Mouse (Mus musculus): Measurements from ENCODE around the gene Sh3bp2. TPM values are rescaled to one million over a fixed set of nuclear protein-coding genes. Genes with fewer than 3 reads are reported as not detected.

The Sh3bp2 gene
- total RNA-seq, 4 experiments from 2014 or later, result 3.8 to 13.5 (median 8.5) TPM

DNA sequence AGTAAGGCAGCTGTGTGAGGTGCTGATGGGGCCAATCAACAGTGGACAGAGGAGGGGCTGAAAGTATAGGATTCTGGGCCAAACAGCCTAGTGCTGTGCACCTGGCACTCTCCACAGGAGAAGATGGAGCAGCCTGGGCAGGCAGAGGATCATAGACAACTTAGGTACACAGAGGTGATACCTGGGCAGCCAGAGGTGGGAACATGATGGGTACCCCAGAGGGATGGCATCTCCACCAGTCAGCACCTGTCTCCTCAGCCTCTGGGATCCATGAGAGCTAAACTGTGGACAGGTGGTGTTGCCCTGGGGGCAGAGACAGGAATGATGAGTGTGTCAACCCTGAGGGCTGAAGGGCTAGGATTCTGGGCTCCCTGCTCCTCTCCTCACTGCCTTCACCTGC is 1.1 kb upstream of the Sh3bp2 start:
- no peak for DNase-seq (ENCODE audit: low spot score in 2 of 2)

DNA sequence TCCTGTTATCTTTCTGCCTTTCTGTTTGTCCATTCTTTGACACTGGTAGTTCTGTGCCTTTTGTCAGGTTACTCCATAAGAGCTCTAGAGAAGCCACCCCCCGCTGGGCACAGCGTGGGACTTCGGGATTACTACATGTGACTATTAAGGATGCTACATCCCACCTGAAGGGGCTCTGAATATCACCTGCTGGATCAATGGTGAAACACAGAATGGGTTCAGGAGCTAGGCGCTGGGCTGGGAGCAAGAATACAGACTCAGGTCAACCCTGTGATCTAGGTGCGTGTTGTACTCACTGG is 788 bp downstream of the Sh3bp2 start:
- no peak for DNase-seq (ENCODE audit: low spot score in 2 of 2)

DNA sequence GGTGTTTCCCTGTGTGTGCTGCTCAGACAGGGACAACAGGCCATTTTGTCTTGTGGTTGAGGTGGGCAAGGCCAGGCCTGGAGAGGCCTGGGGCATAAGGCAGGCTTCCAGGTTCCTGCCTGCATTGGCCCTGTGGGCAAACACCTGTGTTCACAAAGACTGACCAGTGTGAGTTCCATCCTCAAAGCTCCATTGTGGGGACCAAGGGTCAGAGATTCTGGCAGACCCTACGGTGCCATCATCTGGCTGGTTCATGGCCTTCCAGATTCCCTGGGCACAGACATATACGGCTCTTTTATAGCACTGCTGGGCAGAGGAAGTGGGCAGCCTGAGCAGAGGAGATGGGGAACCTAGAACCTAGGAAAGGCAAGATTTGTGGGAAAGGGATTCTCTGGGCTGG is 1.7 kb downstream of the Sh3bp2 start:
- no peak for DNase-seq (ENCODE audit: low spot score in 2 of 2)

DNA sequence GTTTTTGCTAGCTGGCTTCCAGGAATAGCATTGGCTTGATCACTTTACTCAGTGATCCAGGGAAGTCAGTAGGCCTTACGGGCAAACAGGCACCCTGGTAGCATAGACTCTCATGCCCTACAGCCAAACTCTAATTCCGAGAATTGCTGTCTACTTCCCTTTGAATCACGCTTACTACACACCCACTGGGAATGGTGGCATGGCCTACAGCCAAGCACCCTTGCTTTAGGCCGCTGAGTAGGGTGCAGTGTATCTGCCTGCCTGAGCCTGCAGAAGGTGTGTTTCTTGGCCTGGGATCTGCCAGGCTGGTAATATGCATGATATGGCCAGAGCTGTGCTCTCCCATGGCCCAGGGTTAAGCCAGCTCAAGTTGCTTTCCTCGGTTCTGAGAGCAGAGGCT is 3.1 kb downstream of the Sh3bp2 start:
- DNase-seq (ENCODE audit: low spot score in 2 of 2), result no peak

- no peak for DNase-seq (ENCODE audit: low spot score in 2 of 2)
These were observed 4.5 kb downstream of the Sh3bp2 start for GRCm38 (mm10) chr5:34530116-34530515.

DNA sequence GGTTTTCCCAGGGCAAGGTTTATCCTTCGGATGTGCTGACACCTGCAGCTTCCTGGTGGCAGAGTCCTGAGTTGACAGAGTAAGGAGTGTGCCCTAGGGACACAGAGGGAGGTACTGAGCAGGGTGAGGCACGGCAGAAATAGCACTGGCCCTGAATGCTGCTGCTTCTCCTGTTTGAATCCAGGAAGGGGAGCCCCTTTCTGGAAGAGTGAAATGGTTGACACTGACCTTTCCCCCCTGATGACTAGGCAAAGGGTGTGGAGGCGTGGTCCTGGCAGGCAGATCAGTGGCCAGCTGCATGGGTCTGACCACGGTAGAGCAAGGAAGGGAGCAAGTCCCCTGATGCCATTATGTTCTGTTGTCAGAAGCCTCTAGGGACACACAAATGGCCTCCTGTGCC is 5.0 kb downstream of the Sh3bp2 start:
- DNase-seq (ENCODE audit: low spot score in 2 of 2), result no peak

DNA sequence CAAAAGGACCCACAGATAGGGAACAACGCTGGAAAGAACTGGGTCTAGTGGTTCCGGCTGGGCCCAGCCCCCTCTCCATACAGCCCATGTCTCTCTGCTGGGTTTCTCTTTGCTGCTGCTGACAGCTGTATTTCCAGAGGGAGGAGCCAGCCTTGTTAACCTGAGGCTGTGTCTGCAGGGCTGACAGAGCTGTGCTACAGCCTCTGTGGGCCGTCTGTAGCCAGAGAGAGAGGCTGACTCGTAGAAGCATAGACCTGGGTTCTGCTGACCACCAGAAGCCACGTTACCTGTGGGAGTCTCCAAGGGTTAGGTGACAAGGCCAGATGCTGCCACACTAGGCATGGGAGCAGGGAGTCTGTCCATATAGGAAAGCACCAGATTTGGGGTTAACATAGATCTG is 7.4 kb downstream of the Sh3bp2 start:
- DNase-seq (ENCODE audit: low spot score in 2 of 2), result no peak

DNA sequence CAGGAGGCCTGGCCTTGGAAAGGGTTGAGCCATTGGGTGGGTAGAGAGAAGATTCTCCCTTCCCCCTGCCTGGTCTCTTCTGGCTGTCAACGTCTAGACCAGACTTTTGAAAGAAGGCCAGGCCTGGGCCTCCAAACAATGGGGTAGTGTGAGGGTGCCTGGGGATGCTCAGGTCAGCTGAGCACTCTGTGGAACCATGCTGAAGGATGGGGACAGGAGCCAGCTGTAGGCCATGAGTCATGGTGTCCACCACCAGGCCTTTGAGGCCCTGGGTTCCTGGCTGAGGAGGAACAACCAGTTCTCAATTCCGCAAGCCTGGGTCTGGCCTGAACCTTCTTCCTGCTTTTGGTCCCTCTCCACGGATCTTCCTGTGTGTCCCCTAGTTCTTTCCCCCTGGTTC is 8.2 kb downstream of the Sh3bp2 start:
- peak; percentile 45 to 58 for DNase-seq (ENCODE audit: low spot score in 2 of 2)

- DNase-seq (ENCODE audit: low spot score in 2 of 2), result no peak
These were observed 9.3 kb downstream of the Sh3bp2 start for GRCm38 (mm10) chr5:34534776-34535581.

- no peak for DNase-seq (ENCODE audit: low spot score in 2 of 2)
These were observed 10.2 kb downstream of the Sh3bp2 start for GRCm38 (mm10) chr5:34535831-34536230.

GRCm38 (mm10) chr5:34538079-34538478 is 12.4 kb downstream of the Sh3bp2 start:
- no peak for DNase-seq (ENCODE audit: low spot score in 2 of 2)

DNA sequence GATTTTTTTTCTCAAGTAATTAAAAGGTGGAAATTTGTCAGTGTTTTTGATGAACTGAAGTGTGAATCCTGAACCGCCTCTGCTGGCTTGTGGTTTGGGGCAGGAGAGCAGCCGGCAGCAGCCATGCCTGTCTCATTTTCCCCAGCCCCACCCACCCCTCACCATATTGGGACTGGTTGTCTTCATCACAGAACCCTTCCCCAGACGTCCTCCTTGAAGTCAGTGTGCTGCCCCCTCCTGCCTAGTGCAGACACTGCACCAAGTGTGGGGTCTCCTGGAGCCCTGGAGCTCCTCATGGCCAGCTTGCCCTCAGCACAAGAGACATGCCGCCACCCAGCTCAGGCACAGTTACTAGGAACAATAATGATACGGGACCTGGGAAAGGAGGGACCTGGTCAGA is 12.9 kb downstream of the Sh3bp2 start:
- no peak for DNase-seq (ENCODE audit: low spot score in 2 of 2)

- DNase-seq (ENCODE audit: low spot score in 2 of 2), result no peak
These were observed 13.5 kb downstream of the Sh3bp2 start for GRCm38 (mm10) chr5:34539121-34539520.

GRCm38 (mm10) chr5:34542166-34542565 is 16.5 kb downstream of the Sh3bp2 start:
- DNase-seq (ENCODE audit: low spot score in 2 of 2), result no peak

DNA sequence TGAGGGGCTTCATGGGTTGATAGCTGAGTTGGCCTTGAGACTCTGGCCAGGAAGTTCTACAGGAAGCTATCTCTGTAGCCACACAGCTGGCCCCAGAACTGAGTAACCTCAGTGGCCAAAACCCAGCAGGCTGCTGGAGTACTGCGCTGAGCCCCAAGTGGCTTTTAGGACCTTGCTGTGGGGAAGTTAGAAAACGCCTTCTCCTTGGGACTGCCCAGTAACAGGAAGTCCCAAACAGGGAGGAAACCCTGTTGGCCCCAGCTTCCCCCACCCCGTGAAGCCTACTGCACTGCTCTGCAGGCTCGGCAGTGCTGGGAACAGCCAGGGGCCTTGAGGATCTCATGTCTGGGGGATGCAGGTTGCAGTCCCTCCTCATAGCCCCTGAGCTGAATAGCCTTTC is 17.5 kb downstream of the Sh3bp2 start:
- no peak for DNase-seq (ENCODE audit: low spot score in 2 of 2)

GRCm38 (mm10) chr5:34547410-34547809 is 21.8 kb downstream of the Sh3bp2 start:
- no peak for DNase-seq (ENCODE audit: low spot score in 2 of 2)

- no peak for DNase-seq (ENCODE audit: low spot score in 2 of 2)
These were observed 23.5 kb downstream of the Sh3bp2 start for GRCm38 (mm10) chr5:34549135-34549482.

DNA sequence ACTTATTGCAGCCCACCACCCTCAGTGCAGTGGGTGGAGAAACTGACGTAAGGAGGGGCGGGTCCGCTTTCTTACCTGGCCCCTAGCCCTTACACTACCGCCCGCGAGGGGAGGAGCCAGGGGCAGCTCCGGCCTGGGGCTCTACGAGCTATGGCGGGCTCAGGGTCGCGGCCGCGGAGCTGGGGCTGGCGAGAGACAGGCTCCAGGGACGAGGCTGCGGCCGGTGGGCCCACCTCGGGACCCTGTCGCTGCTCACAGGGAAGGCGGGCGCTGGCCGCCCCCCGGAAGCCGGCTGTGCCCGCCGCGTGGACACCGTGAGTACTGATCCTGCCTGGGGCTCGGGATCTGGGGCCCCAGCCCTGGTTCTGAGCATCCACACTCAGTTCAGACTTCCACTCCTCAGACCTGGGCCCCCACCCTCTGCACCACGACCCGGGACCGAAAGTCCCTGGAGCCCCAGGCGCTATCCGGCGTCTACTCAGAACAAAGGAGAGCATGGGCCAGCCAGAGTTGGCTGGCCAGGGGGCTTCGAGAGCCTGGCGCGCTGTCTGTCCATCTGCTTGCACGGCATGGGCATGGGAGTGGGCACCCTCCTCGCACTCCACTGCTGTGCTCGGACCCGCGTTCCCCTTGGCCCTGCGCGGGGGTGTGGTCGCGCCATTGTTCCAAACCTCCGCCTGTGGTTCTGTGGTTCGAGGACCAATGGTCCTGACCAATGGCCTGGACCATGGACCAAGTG is 24.0 kb downstream of the Sh3bp2 start:
- DNase-seq (ENCODE audit: low spot score in 2 of 2), result no peak

- no peak for DNase-seq (ENCODE audit: low spot score in 2 of 2)
These were observed 24.6 kb downstream of the Sh3bp2 start for GRCm38 (mm10) chr5:34550251-34550650.

DNA sequence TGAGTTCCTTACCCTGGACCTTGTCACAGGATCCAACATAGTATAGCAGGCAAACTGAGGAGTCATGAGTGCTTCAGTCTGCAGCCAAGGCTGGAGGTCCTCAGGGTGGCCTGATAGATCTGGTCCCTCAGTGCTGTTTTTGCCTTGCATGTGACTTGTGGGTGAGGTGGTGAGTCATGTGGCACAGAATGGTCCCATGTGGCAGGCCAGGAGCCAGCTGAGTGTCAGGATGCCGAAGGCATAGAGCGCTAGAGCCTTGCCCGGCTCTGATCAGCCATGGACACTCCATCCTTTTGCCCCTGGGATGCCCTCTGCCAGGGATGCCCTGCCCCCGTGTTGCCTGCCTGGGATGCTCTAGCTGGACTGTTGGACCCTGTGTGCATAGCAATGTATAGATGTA is 26.2 kb downstream of the Sh3bp2 start:
- no peak for DNase-seq (ENCODE audit: low spot score in 2 of 2)

- no peak for DNase-seq (ENCODE audit: low spot score in 2 of 2)
These were observed 38.2 kb downstream of the Sh3bp2 start for GRCm38 (mm10) chr5:34563854-34564253.

GRCm38 (mm10) chr5:34564291-34564690 is 38.7 kb downstream of the Sh3bp2 start:
- no peak for DNase-seq (ENCODE audit: low spot score in 2 of 2)
